Mouse (Mus musculus) v-Abl transformed pro-B cells (cell line): ENCODE results near the gene Cyp2d11.
"Not testable (repeated sequence)": the region's sequence is repeated elsewhere in the genome, so short reads cannot be mapped to it uniquely, and the experiment has no call there.

Experiments used
- in situ Hi-C, 2 experiments: fragments of 400-800 bp; cut with MboI; formaldehyde crosslinking; loops; one replicate each; pipeline ENCODE4 v1.15.1; 2025; ENCODE audit not compliant: unreplicated experiment in 2 of 2

Gene Cyp2d11

GRCm38 (mm10) chr15:82393922-82394321, at the start of gene Cyp2d11:
Cyp2d11 (minus strand) TSS chr15:82394022.
- in situ Hi-C loops, result not testable (repeated sequence)

GRCm38 (mm10) chr15:82437975-82438617, 44.3 kb upstream of the Cyp2d11 start:
- in situ Hi-C loops, result no loop called here

DNA sequence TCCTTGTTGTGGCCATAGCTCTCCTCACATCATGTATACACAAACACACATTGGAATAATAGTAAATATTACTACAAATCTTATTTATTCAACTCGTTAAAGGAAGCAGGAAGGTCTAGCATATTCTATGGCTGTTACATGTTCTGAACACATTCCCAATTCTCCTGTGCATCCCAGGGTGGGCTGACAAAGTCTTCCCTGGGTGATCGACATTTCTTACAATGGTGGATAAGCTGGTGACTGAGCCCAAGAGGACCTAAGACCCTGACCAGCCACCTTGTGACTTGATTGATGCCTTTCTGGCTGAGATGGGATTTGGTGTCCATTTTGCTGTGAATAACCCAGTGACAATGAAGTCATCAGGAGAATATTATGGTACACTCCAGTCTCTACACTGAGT, 41.8 kb upstream of the Cyp2d11 start:
- in situ Hi-C loops, result no loop called here

DNA sequence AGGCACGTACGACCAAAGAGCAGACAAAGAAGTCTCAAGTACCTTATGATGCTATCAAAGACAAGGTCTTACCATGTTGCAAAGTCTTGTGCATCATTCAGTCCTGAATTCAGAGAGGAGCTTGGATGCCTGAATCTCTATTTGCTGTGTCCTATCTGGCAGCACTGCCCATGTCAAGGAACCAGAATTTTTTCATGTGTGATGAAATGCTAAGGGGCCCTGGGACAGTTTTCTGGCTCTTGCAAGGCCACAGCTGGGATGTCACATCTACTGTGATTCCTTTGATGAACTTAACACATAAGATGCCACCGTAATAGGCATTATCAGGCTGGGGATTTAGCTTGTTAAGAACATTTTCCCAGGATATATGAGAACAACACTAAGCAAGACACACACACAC, 41.2 kb upstream of the Cyp2d11 start:
- in situ Hi-C loops, result no loop called here

- in situ Hi-C loops, result no loop called here
Observed at GRCm38 (mm10) chr15:82434541-82434940, 40.7 kb upstream of the Cyp2d11 start.

DNA sequence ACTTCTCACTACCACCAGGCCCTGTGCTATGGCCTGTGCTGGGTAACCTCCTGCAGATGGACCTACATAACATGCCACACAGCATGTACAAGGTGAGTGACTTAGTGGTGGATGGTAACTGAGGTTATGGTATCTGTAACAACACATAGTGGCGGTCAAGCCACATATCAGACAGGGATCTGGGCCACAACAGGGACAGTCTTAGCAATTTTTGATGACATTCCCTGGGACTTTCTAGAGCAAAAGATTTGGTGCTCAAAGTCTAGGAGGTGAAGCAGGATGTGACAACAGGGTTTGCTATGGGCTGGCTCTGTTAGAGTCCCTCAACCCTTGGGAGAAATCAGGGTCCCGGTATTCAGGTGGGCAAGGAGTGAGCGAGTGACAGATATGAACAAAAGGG, 39.8 kb upstream of the Cyp2d11 start:
- in situ Hi-C loops, result no loop called here

DNA sequence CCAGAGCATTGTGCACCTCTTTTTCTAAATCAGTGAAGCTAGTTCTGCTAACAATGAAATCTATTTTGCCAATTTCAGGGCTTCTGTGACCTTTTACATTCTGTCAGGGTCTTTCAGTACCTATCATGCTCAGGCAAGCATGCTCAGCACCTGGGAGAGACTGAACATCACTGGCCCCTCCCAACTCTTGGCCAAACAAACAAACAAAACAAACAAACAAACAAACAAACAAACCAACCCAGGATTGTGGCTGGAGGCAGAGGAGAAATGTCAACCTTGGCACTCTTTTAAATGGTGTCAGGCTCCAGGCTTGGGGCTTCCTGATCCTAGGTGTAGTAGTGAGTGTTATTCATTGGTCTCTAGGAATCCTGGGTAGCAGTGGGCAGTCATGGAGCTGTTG, 39.3 kb upstream of the Cyp2d11 start, which contains the start of gene Cyp2d9:
Gene Cyp2d9, plus strand, starts transcription at position 301 of the 400 bp plus-strand sequence.
- in situ Hi-C loops, result no loop called here

DNA sequence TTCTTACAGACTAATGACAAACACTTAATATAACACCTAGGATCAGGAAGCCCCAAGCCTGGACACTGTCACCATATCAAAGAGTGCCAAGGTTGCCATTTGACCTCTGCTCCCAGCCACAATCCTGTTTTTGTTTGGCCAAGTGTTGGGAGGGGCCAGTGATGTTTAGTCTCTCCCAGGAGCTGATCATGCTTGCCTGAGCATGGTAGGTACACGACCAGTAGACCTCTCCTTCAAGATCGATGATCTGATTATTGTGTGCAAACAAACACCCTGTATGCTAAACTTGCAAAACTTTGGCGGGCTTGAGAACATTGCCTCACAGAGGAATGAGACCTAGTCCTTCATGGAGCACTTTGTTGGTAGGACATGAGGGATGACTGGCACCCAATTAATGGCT, 29.6 kb upstream of the Cyp2d11 start:
- in situ Hi-C loops, result no loop called here

GRCm38 (mm10) chr15:82422935-82423334, 29.1 kb upstream of the Cyp2d11 start:
- in situ Hi-C loops, result no loop called here

- in situ Hi-C loops, result no loop called here
Observed at GRCm38 (mm10) chr15:82418616-82419015, 24.8 kb upstream of the Cyp2d11 start.

DNA sequence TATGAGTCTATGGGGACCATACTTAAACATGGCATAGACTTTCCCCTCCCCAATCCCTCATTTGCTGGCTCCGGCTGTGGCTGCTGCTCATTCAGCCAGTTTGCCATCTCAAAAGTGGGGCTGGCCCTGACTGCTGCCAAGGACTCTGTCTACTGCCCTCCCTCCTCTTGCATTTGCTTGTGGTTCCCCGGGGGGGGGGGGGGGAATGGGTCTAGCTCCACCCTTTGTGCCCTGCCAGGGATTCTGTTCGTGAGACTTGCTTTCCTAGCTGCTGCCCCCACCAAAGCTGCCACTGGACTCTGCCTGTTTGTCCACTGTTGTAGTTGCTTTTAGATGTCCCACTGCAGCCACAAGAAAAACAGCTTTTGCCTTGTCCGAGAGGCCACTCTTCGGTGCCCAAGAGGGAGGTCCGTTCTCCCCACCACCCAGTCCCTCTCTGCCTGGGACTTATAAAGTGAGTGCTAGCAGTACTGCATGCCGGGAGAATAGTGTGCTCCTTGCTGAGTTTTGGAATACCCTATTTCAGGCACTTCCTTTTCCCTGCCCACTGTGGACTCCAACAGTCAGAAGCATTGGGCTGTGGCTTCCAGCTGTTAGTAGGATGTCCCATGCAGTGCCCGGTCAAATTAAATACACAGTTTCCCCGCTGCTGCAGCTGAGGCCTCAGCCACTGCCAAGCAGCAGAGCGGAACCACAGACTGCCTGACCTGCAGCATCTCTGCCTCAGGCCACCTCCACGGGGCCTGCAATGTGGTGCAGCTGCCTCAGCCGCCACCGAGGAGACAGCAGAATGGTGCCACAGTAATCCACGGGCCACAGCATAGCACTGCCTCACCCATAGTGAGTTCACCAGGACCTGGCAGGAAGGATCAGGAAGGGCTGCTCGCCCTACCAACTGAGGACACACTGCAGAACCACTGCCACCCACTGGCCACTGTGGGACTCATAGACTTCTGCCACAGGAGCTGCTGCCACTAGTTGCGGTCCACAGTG, 23.3 kb upstream of the Cyp2d11 start:
- in situ Hi-C loops, result no loop called here

GRCm38 (mm10) chr15:82407536-82407935, 13.7 kb upstream of the Cyp2d11 start:
- in situ Hi-C loops, result no loop called here

DNA sequence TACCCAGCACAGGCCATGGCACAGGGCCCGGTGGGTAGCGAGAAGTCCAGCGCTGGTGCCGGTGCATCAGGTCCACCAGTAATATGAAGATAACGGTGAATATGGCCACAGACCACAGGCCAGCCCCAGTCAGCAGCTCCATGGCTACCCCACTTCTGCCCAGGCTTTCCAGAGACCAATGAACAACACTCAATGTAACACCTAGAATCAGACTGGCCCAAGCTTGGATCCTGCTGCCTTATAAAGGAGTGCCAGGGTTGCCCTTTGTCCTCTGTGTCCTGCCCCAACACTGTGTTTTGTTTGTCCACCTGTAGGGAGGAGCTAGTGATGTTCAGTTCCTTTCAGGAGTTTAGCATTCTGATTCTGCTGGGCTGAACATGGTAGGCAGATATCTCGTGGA, 13.2 kb upstream of the Cyp2d11 start, which contains the start of gene Cyp2d10:
Gene Cyp2d10, minus strand, starts transcription at position 215 of the 400 bp plus-strand sequence.
- in situ Hi-C loops, result no loop called here

- in situ Hi-C loops, result no loop called here
Observed at GRCm38 (mm10) chr15:82404163-82404562, 10.3 kb upstream of the Cyp2d11 start.

- in situ Hi-C loops, result no loop called here
Observed at GRCm38 (mm10) chr15:82403606-82404005, 9.8 kb upstream of the Cyp2d11 start.

- in situ Hi-C loops, result no loop called here
Observed at GRCm38 (mm10) chr15:82402741-82403140, 8.9 kb upstream of the Cyp2d11 start.

GRCm38 (mm10) chr15:82402106-82402505, 8.3 kb upstream of the Cyp2d11 start:
- in situ Hi-C loops, result no loop called here

DNA sequence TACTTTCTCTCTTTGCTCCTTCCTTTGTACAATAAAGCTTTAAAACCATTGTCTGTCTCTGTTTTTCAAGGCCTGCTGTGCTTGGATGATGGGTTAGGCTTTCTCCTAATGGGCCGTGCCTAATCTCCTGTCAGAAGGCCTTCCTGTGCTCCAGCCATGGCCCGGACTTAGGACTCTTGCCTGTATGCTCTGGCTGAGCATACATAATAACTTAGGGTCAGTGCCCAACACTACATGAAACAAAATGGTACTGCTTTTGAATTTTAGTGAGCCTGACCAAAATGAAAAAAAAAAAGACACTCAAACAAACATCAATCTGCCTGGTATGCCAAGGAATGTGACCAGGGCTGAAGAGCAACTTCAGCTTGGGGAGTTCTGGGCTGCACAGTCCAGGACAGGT, 7.7 kb upstream of the Cyp2d11 start:
- in situ Hi-C loops, result no loop called here

DNA sequence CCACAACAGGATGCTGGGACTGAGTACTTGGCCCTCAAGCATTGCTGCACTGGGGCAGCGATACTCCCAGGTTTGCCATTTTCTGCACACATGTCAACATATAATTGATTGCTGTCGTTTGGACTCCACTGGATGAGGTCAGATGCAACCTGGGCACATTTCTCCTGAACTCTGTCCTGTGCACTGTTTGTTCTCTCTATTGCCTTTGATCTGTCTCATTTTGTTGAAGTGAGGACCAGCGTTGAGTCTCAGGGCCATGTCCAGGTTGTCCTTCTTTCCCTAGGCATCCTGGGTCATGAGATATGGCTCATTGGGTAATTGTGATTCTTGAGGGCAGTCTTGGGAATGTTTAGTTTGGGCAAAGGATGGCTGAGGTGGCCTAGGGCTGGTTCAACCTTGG, 2.1 kb upstream of the Cyp2d11 start:
- in situ Hi-C loops, result not testable (repeated sequence)

- in situ Hi-C loops, result not testable (repeated sequence)
Observed at GRCm38 (mm10) chr15:82389916-82390315, 3.9 kb downstream of the Cyp2d11 start.

GRCm38 (mm10) chr15:82385729-82386128, 8.1 kb downstream of the Cyp2d11 start:
- in situ Hi-C loops, result no loop called here

GRCm38 (mm10) chr15:82382441-82382840, 11.4 kb downstream of the Cyp2d11 start:
- in situ Hi-C loops, result no loop called here
